Mouse (Mus musculus) thymus, adult 2 months (tissue): ENCODE data around the gene Scg3. TPM values are rescaled to one million over a fixed set of nuclear protein-coding genes. Genes with fewer than 3 reads are reported as not detected.
"Not testable (repeated sequence)": the region's sequence is repeated elsewhere in the genome, so short reads cannot be mapped to it uniquely, and the experiment has no call there.

Experiments used
- DNase-seq: peaks from one replicate; pipeline ENCODE4 v3.0.0; 2021
- H3K27ac ChIP-seq: fragments of 200-500 bp; 2 replicates; pipeline ENCODE4 v1.5.1; 2012; ENCODE audit warnings: low read length, control low read depth; ENCODE audit not compliant: control insufficient read depth, insufficient read depth
- H3K27me3 ChIP-seq: fragments of 200-500 bp; 2 replicates; pipeline ENCODE4 v1.6.1; 2012; ENCODE audit warnings: mild to moderate bottlenecking, low read length, moderate library complexity, mixed read lengths; ENCODE audit not compliant: control insufficient read depth, insufficient read depth
- H3K36me3 ChIP-seq: fragments of 200-500 bp; 2 replicates; pipeline ENCODE4 v1.6.1; 2012; ENCODE audit warnings: mild to moderate bottlenecking, low read length, moderate library complexity; ENCODE audit not compliant: control insufficient read depth, insufficient read depth
- H3K4me1 ChIP-seq: fragments of 200-500 bp; replicated peaks from 2 replicates; pipeline ENCODE4 v1.6.1; 2012; ENCODE audit warnings: low read length; ENCODE audit not compliant: control insufficient read depth, insufficient read depth
- H3K4me3 ChIP-seq: fragments of 200-500 bp; 2 replicates; pipeline ENCODE4 v1.5.1; 2012; ENCODE audit warnings: mild to moderate bottlenecking, low read length, control low read depth, moderate library complexity; ENCODE audit not compliant: control insufficient read depth, insufficient read depth
- CTCF ChIP-seq: fragments of 200-500 bp; IDR thresholded peaks from 2 replicates; pipeline ENCODE4 v1.5.1; 2012; ENCODE audit warnings: mild to moderate bottlenecking, control low read depth, low read length, moderate library complexity, borderline replicate concordance; ENCODE audit not compliant: control insufficient read depth, poor library complexity, insufficient read depth; ENCODE audit errors: extremely low read depth
- POLR2A ChIP-seq: fragments of 200-500 bp; IDR thresholded peaks from 2 replicates; pipeline ENCODE4 v1.6.1; 2012; ENCODE audit warnings: mild to moderate bottlenecking, low read length, control low read depth, moderate library complexity; ENCODE audit not compliant: control insufficient read depth, poor library complexity, insufficient read depth; ENCODE audit errors: extremely low read depth
- WGBS: fragments of 180-500 bp; shearing (Covaris S2); methylation state at CpG from one replicate; pipeline ENCODE4 v1.1.7; 2018; 5-methylcytosine and 5-hydroxymethylcytosine counted together
- polyA plus RNA-seq: library from polyadenylated mRNA; depleted of rRNA; stranded (reverse); fragments of >200 nt; gene quantifications from 2 replicates; pipeline ENCODE4 v1.2.3, GENCODE M21; 2012

Gene Scg3
- polyA plus RNA-seq, 1 experiment: 0.15 TPM

GRCm38 (mm10) chr9:75679629-75680028 is 4.2 kb downstream of the Scg3 start:
- no peaks in the 10 kb centered on the region for H3K4me1 ChIP-seq
- TF ChIP-seq CTCF (no peak), POLR2A (no peak)
- no peaks in the 10 kb centered on the region for H3K36me3 ChIP-seq
- no peak overlapping the region for H3K4me3 ChIP-seq
- no peaks in the 10 kb centered on the region for H3K27me3 ChIP-seq
- 80% methylated on average over 4 of the region's 4 CpGs for WGBS
- no peak overlapping the region for H3K27ac ChIP-seq
- no peak for DNase-seq

- 85% methylated on average over 7 of the region's 7 CpGs for WGBS
- TF ChIP-seq CTCF: no peak
- no peak for TF ChIP-seq POLR2A
These were observed 5.5 kb downstream of the Scg3 start for GRCm38 (mm10) chr9:75678341-75678740.

GRCm38 (mm10) chr9:75676226-75676625 is 7.6 kb downstream of the Scg3 start:
- H3K4me3 ChIP-seq: no peak overlapping the region
- no peaks in the 10 kb centered on the region for H3K27me3 ChIP-seq
- H3K36me3 ChIP-seq: no peaks in the 10 kb centered on the region
- TF ChIP-seq CTCF (no peak), POLR2A (no peak)
- no peak overlapping the region for H3K27ac ChIP-seq
- WGBS: 72% methylated on average over 7 of the region's 7 CpGs
- H3K4me1 ChIP-seq: no peaks in the 10 kb centered on the region
- no peak for DNase-seq

More at GRCm38 (mm10) chr9:75678341-75678740, 5.5 kb downstream of the Scg3 start:
- no peaks in the 10 kb centered on the region for H3K4me1 ChIP-seq
- no peak for DNase-seq
- no peak overlapping the region for H3K4me3 ChIP-seq
- no peak overlapping the region for H3K27ac ChIP-seq
- H3K27me3 ChIP-seq: no peaks in the 10 kb centered on the region
- H3K36me3 ChIP-seq: no peaks in the 10 kb centered on the region

- no peak for TF ChIP-seq POLR2A
- no peak for TF ChIP-seq CTCF
- H3K36me3 ChIP-seq: no peaks in the 10 kb centered on the region
- 88% methylated on average over 6 of the region's 6 CpGs for WGBS
- no peaks in the 10 kb centered on the region for H3K27me3 ChIP-seq
- H3K4me1 ChIP-seq: peaks cover 7% of the 10 kb centered on the region
- no peak for DNase-seq
- H3K4me3 ChIP-seq: no peak overlapping the region
- no peak overlapping the region for H3K27ac ChIP-seq
These were observed 11.1 kb downstream of the Scg3 start for GRCm38 (mm10) chr9:75672769-75673168.

GRCm38 (mm10) chr9:75666612-75667011 is 17.2 kb downstream of the Scg3 start:
- H3K4me3 ChIP-seq: no peak overlapping the region
- DNase-seq: no peak
- peaks cover 7% of the 10 kb centered on the region for H3K4me1 ChIP-seq
- WGBS: 82% methylated on average over 5 of the region's 5 CpGs
- no peak for TF ChIP-seq POLR2A
- no peak for TF ChIP-seq CTCF
- H3K27ac ChIP-seq: no peak overlapping the region
- no peaks in the 10 kb centered on the region for H3K36me3 ChIP-seq
- no peaks in the 10 kb centered on the region for H3K27me3 ChIP-seq

GRCm38 (mm10) chr9:75665364-75665763 is 18.5 kb downstream of the Scg3 start:
- DNase-seq: no peak
- peaks cover 7% of the 10 kb centered on the region for H3K4me1 ChIP-seq
- no peak overlapping the region for H3K27ac ChIP-seq
- 96% methylated on average over 6 of the region's 6 CpGs for WGBS
- H3K4me3 ChIP-seq: no peak overlapping the region
- TF ChIP-seq POLR2A (no peak), CTCF (no peak)
- no peaks in the 10 kb centered on the region for H3K27me3 ChIP-seq
- H3K36me3 ChIP-seq: no peaks in the 10 kb centered on the region

- Histone ChIP-seq H3K27ac (no peak overlapping the region), H3K4me3 (no peak overlapping the region), H3K36me3 (no peaks in the 10 kb centered on the region), H3K4me1 (no peaks in the 10 kb centered on the region), H3K27me3 (no peaks in the 10 kb centered on the region)
- DNase-seq: no peak
- WGBS: 95% methylated on average over 8 of the region's 8 CpGs
- TF ChIP-seq CTCF (no peak), POLR2A (no peak)
These were observed 22.9 kb downstream of the Scg3 start for GRCm38 (mm10) chr9:75660917-75661316.

- WGBS: 84% methylated on average over 3 of the region's 3 CpGs
- not testable (repeated sequence) for DNase-seq
These were observed 27.4 kb downstream of the Scg3 start for GRCm38 (mm10) chr9:75656456-75656855.

More at GRCm38 (mm10) chr9:75656456-75656855, 27.4 kb downstream of the Scg3 start:
- H3K4me1 ChIP-seq, H3K27me3 ChIP-seq, H3K36me3 ChIP-seq, H3K27ac ChIP-seq, H3K4me3 ChIP-seq: not testable (repeated sequence)
